Mouse (Mus musculus) kidney, adult 2 months (tissue): Measurements from ENCODE around the gene Acsl4. TPM values are rescaled to one million over a fixed set of nuclear protein-coding genes. Genes with fewer than 3 reads are reported as not detected.
A peak's percentile ranks its signal among the peaks of the same experiment; 100 is the strongest.

Experiments
- DNase-seq: peaks from one replicate; pipeline ENCODE4 v3.0.0; 2021
- H3K27ac ChIP-seq: fragments of 200-500 bp; 2 replicates; pipeline ENCODE4 v1.5.1; 2012; ENCODE audit warnings: low read depth, low read length, control low read depth, inconsistent platforms; ENCODE audit not compliant: insufficient read depth
- H3K27me3 ChIP-seq: fragments of 200-500 bp; replicated peaks from 2 replicates; pipeline ENCODE4 v1.6.1; 2012; ENCODE audit warnings: mild to moderate bottlenecking, moderate library complexity, low read length, inconsistent platforms; ENCODE audit not compliant: control insufficient read depth, insufficient read depth
- H3K36me3 ChIP-seq: fragments of 200-500 bp; 2 replicates; pipeline ENCODE4 v1.6.1; 2012; ENCODE audit warnings: mild to moderate bottlenecking, moderate library complexity, low read length, inconsistent platforms; ENCODE audit not compliant: control insufficient read depth, insufficient read depth
- H3K4me1 ChIP-seq: fragments of 200-500 bp; 2 replicates; pipeline ENCODE4 v1.6.1; 2011; ENCODE audit warnings: low read length; ENCODE audit not compliant: control insufficient read depth, insufficient read depth
- H3K4me3 ChIP-seq: fragments of 200-500 bp; 2 replicates; pipeline ENCODE4 v1.5.1; 2011; ENCODE audit warnings: mild to moderate bottlenecking, low read depth, low read length, control low read depth; ENCODE audit not compliant: insufficient read depth
- CTCF ChIP-seq: fragments of 200-500 bp; conservative IDR thresholded peaks from 2 replicates; pipeline ENCODE4 v1.5.1; 2011; ENCODE audit warnings: low read depth, mild to moderate bottlenecking, control low read depth, low read length, moderate library complexity, mixed read lengths; ENCODE audit not compliant: insufficient read depth, insufficient read length
- POLR2A ChIP-seq: fragments of 200-500 bp; IDR thresholded peaks from one replicate; pipeline ENCODE4 v1.6.1; 2011; ENCODE audit warnings: low read depth, low read length, control low read depth
- WGBS: fragments of 180-500 bp; shearing (Covaris S2); methylation state at CpG from one replicate; pipeline ENCODE4 v1.1.7; 2018; 5-methylcytosine and 5-hydroxymethylcytosine counted together
- polyA plus RNA-seq: library from polyadenylated mRNA; depleted of rRNA; stranded (reverse); fragments of >200 nt; gene quantifications from 2 replicates; pipeline ENCODE4 v1.2.3, GENCODE M21; 2012

Gene Acsl4
- polyA plus RNA-seq, 1 experiment, result 7.8 TPM

GRCm38 (mm10) chrX:142384918-142385317 is 5.4 kb downstream of the Acsl4 start:
- Histone ChIP-seq H3K4me1 (peaks cover 4% of the 10 kb centered on the region; the same call in 1 of the 2 replicates), H3K27ac (no peak overlapping the region), H3K36me3 (no peaks in the 10 kb centered on the region), H3K27me3 (no peaks in the 10 kb centered on the region), H3K4me3 (no peak overlapping the region)
- WGBS, result 79% methylated on average over 3 of the region's 3 CpGs
- no peak for DNase-seq
- no peak for TF ChIP-seq CTCF
- no peak for TF ChIP-seq POLR2A

GRCm38 (mm10) chrX:142379894-142380293 is 10.4 kb downstream of the Acsl4 start:
- Histone ChIP-seq H3K27me3 (no peaks in the 10 kb centered on the region), H3K27ac (no peak overlapping the region), H3K36me3 (no peaks in the 10 kb centered on the region), H3K4me1 (peaks cover under 1% of the 10 kb centered on the region; the same call in 1 of the 2 replicates), H3K4me3 (no peak overlapping the region)
- TF ChIP-seq CTCF (no peak), POLR2A (no peak)
- DNase-seq, result no peak
- 79% methylated on average over 6 of the region's 6 CpGs for WGBS

DNA sequence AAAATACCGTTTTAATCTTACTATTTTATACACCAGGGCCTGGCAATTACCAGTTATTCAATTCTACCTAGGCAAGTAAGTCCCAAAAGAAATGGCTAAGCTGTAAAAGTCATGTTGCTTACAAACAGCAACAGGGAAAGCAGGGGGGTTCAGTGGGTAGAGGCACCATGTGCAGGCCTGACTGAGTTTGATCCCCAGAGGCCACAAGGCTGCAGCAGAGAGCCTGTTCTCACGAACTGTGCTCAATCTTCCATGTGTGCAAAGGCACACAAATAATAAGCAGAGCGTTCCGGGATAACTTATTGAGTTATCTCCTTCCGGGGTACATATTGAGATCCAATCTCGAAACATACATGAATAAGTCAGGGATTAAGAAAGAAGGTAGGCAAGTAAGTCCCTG is 12.3 kb downstream of the Acsl4 start:
- 85% methylated on average over 6 of the region's 6 CpGs for WGBS
- no peak for DNase-seq

DNA sequence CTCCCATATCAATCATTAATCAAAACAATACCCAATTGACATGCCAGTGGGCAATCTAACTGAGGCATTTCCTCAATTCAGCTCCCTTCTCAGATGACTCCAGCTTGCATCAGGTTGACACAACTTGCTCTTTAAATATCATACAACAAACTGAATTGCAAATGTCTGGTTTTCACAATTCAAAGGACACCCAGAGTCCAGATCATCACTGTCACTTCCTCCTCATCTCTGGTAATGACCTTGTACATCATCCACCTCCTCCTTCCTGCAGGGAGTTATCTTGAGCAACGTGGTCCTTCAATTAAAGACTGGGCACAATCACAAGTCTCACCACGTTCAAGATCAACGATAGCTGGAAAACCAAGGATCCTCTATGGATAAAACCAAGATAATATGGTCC is 13.0 kb downstream of the Acsl4 start:
- Histone ChIP-seq H3K4me1 (no peaks in the 10 kb centered on the region), H3K27ac (no peak overlapping the region), H3K4me3 (no peak overlapping the region), H3K36me3 (no peaks in the 10 kb centered on the region), H3K27me3 (no peaks in the 10 kb centered on the region)
- WGBS, result 64% methylated on average over 3 of the region's 3 CpGs
- DNase-seq, result no peak
- TF ChIP-seq POLR2A (no peak), CTCF (no peak)

More for the DNA sequence above, 12.3 kb downstream of the Acsl4 start:
- no peak overlapping the region for H3K27ac ChIP-seq
- H3K27me3 ChIP-seq, result no peaks in the 10 kb centered on the region
- H3K4me3 ChIP-seq, result no peak overlapping the region
- H3K4me1 ChIP-seq, result no peaks in the 10 kb centered on the region; the same call in 1 of the 2 replicates
- H3K36me3 ChIP-seq, result no peaks in the 10 kb centered on the region
- TF ChIP-seq CTCF (peak; percentile 26), POLR2A (no peak)

GRCm38 (mm10) chrX:142376747-142377146 is 13.6 kb downstream of the Acsl4 start:
- Histone ChIP-seq H3K4me3 (no peak overlapping the region), H3K4me1 (no peaks in the 10 kb centered on the region), H3K36me3 (no peaks in the 10 kb centered on the region), H3K27ac (no peak overlapping the region), H3K27me3 (no peaks in the 10 kb centered on the region)
- TF ChIP-seq POLR2A (no peak), CTCF (no peak)
- 37% methylated on average over 3 of the region's 3 CpGs for whole genome bisulfite sequencing
- DNase-seq, result no peak

DNA sequence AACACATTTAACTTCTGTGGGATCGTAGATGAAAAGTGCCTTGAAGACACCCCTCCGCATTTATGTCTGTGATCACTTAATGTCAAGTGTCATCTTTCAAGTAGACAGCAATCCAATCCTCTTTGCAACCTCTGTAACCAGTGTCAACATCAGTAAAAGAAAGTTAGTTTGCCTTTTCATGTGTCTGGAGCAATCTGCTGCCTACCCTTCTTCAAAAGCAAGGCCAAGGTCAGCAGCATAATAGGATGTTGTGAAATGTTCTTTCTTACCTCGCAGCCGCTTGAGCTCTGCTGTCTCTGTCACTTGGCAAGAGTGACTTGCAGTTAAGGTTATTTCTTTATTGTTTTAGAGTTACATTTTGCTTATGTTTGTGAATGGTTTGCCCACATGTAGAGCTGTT is 14.8 kb downstream of the Acsl4 start:
- no peaks in the 10 kb centered on the region for H3K4me1 ChIP-seq
- no peaks in the 10 kb centered on the region for H3K36me3 ChIP-seq
- DNase-seq, result no peak
- H3K4me3 ChIP-seq, result no peak overlapping the region
- 54% methylated on average over 4 of the region's 4 CpGs for WGBS
- no peaks in the 10 kb centered on the region for H3K27me3 ChIP-seq
- no peak overlapping the region for H3K27ac ChIP-seq
- TF ChIP-seq CTCF (no peak), POLR2A (no peak)

DNA sequence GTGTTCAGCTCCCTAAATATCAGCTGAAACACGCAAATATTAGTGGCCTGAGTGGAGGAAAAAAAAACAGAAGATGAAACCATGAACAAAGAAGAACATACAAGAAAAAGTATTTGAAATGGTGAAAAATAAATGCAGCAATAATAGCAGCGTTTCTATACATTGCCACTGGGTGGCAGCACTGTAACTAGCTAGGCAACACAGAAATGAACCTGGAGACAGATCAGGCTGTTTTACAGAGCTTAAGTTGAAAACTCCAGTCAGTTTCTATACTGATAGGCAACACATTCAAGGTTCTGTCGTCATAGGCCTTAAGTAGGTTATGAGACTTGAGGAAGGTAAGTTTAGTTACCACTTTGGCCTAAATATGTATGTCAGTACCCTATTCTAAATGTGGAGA is 17.9 kb downstream of the Acsl4 start:
- Histone ChIP-seq H3K27me3 (no peaks in the 10 kb centered on the region), H3K4me3 (no peak overlapping the region), H3K36me3 (no peaks in the 10 kb centered on the region), H3K4me1 (no peaks in the 10 kb centered on the region; the same call in 1 of the 2 replicates), H3K27ac (no peak overlapping the region)
- peak; percentile 48 for DNase-seq
- TF ChIP-seq CTCF (no peak), POLR2A (no peak)
- 20% methylated on average over 3 of the region's 3 CpGs for WGBS

DNA sequence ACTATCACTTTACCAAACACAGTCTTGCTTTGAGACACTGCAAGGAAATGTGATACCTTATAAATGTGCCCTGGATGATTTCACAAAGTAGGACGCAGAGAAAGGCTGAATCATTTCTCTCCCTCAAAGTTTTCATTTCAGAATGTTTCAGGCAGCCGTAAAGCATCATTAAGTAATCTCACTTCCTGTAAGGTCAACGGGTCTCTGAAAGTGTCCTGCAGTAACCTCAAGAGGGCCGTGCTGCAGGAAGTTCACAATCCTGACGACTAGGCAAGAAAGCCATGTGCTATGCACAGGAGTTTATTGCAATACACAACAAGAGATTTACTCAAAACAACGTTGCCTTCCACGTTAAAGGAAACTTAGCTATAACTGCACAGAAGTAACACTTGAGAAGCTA is 20.4 kb downstream of the Acsl4 start:
- 2% methylated on average over 7 of the region's 7 CpGs for WGBS
- Histone ChIP-seq H3K27me3 (no peaks in the 10 kb centered on the region), H3K4me1 (no peaks in the 10 kb centered on the region; the same call in 1 of the 2 replicates), H3K27ac (no peak overlapping the region), H3K4me3 (no peak overlapping the region), H3K36me3 (no peaks in the 10 kb centered on the region)
- DNase-seq, result peak; percentile 53
- TF ChIP-seq POLR2A, result no peak
- no peak for TF ChIP-seq CTCF
